Mouse (Mus musculus) heart, postnatal 0 days (tissue): Measurements from ENCODE around the gene Dio3. TPM values are rescaled to one million over a fixed set of nuclear protein-coding genes. Genes with fewer than 3 reads are reported as not detected.

ENCODE experiments used
- ATAC-seq: fragments of 200-750 bp; cut with Nextera tagmentation; 2 replicates; pipeline ENCODE4 v1.8.0; 2017; ENCODE audit warnings: low read depth, moderate number of reproducible peaks, moderate library complexity; ENCODE audit not compliant: insufficient read depth
- DNase-seq: peaks from one replicate; pipeline ENCODE4 v3.0.0-alpha.2; 2016; ENCODE audit warnings: low spot score
- H3K27ac ChIP-seq: fragments of 300-500 bp; sonication (generic); 2 replicates; pipeline ENCODE4 v1.5.1; 2014; ENCODE audit warnings: low read depth, mild to moderate bottlenecking
- H3K27me3 ChIP-seq: fragments of 300-500 bp; sonication (generic); 2 replicates; pipeline ENCODE4 v1.6.1; 2014; ENCODE audit warnings: low read length, mixed read lengths; ENCODE audit not compliant: control insufficient read depth, insufficient read depth
- H3K36me3 ChIP-seq: fragments of 300-500 bp; sonication (generic); replicated peaks from 2 replicates; pipeline ENCODE4 v1.6.1; 2014; ENCODE audit warnings: low read length, mixed read lengths; ENCODE audit not compliant: control insufficient read depth, insufficient read depth
- H3K4me1 ChIP-seq: fragments of 300-500 bp; sonication (generic); 2 replicates; pipeline ENCODE4 v1.6.1; 2014; ENCODE audit warnings: antibody characterized with exemption; ENCODE audit not compliant: control insufficient read depth, insufficient read depth
- H3K4me2 ChIP-seq: fragments of 300-500 bp; sonication (generic); 2 replicates; pipeline ENCODE4 v1.6.1; 2014; ENCODE audit warnings: low read depth, mild to moderate bottlenecking, low read length, moderate library complexity
- H3K4me3 ChIP-seq: fragments of 300-500 bp; sonication (generic); 2 replicates; pipeline ENCODE4 v1.5.1; 2014; ENCODE audit warnings: low read depth, low read length
- H3K9ac ChIP-seq: fragments of 300-500 bp; sonication (generic); replicated peaks from 2 replicates; pipeline ENCODE4 v1.6.1; 2014; ENCODE audit warnings: low read depth, low read length, mixed read lengths
- H3K9me3 ChIP-seq: fragments of 300-500 bp; sonication (generic); replicated peaks from 2 replicates; pipeline ENCODE4 v1.6.1; 2016; ENCODE audit warnings: low read length; ENCODE audit not compliant: control insufficient read depth
- CTCF ChIP-seq: IDR thresholded peaks from 2 replicates; pipeline ENCODE4 v1.5.1; 2016; ENCODE audit warnings: antibody characterized with exemption, control low read depth, low read depth
- EP300 ChIP-seq: IDR thresholded peaks from 2 replicates; pipeline ENCODE4 v1.6.1; 2016; ENCODE audit warnings: antibody characterized with exemption, low read depth
- WGBS: fragments of 180-500 bp; shearing (Covaris S2); extraction: QIAGEN DNeasy Blood & Tissue Kit; methylation state at CpG from one replicate; pipeline ENCODE4 v1.1.7; 2014; 5-methylcytosine and 5-hydroxymethylcytosine counted together
- polyA plus RNA-seq: library from polyadenylated mRNA; unstranded; fragments of >200 nt; fragmentation: Nextera tagmentation; extraction: Ambion mirVana; gene quantifications from 2 replicates; pipeline ENCODE4 v1.2.1, GENCODE M21; 2015
- total RNA-seq: library from RNA; depleted of rRNA; stranded (reverse); fragments of >200 nt; gene quantifications from 2 replicates; pipeline ENCODE4 v1.2.3, GENCODE M21; 2014; ENCODE audit warnings: low replicate concordance

Dio3 gene
- total and polyA plus RNA-seq, 2 experiments from 2014 or later: not detected

- TF ChIP-seq EP300 (no peak), CTCF (no peak)
- no peak overlapping the region for H3K9ac ChIP-seq
- ATAC-seq: no peak
Measured at GRCm38 (mm10) chr12:110256478-110257220, 22.2 kb upstream of the Dio3 start.

GRCm38 (mm10) chr12:110268226-110268625 lies 10.6 kb upstream of the Dio3 start:
- Histone ChIP-seq H3K36me3 (no peaks in the 10 kb centered on the region), H3K27me3 (peaks cover 10% of the 10 kb centered on the region; the same call in 1 of the 2 replicates), H3K4me1 (no peaks in the 10 kb centered on the region), H3K4me3 (no peak overlapping the region), H3K4me2 (no peak overlapping the region), H3K9ac (no peak overlapping the region), H3K9me3 (no peaks in the 10 kb centered on the region), H3K27ac (no peak overlapping the region)
- ATAC-seq: no peak
- WGBS: 72% methylated on average over 3 of the region's 3 CpGs
- no peak for TF ChIP-seq CTCF
- TF ChIP-seq EP300: no peak
- DNase-seq: no peak

More at GRCm38 (mm10) chr12:110256478-110257220, 22.2 kb upstream of the Dio3 start:
- WGBS: 58% methylated on average over 14 of the region's 14 CpGs
- DNase-seq: no peak
- H3K27me3 ChIP-seq: 0 out of 2 replicates have a peak, but pooled peaks cover 13% of the 10 kb centered on the region
- no peaks in the 10 kb centered on the region for H3K9me3 ChIP-seq
- no peak overlapping the region for H3K4me3 ChIP-seq
- H3K4me1 ChIP-seq: no peaks in the 10 kb centered on the region
- H3K27ac ChIP-seq: no peak overlapping the region
- H3K4me2 ChIP-seq: no peak overlapping the region
- H3K36me3 ChIP-seq: no peaks in the 10 kb centered on the region

- Histone ChIP-seq H3K4me3 (no peak overlapping the region), H3K27me3 (peaks cover 17% of the 10 kb centered on the region; the same call in 1 of the 2 replicates), H3K4me1 (no peaks in the 10 kb centered on the region), H3K36me3 (no peaks in the 10 kb centered on the region), H3K9ac (no peak overlapping the region), H3K27ac (no peak overlapping the region), H3K4me2 (no peak overlapping the region), H3K9me3 (no peaks in the 10 kb centered on the region)
- DNase-seq (no peak), ATAC-seq (no peak)
- TF ChIP-seq CTCF (no peak), EP300 (no peak)
- 54% methylated on average over 4 of the region's 4 CpGs for WGBS
Measured at GRCm38 (mm10) chr12:110269686-110270085, 9.2 kb upstream of the Dio3 start.

GRCm38 (mm10) chr12:110276034-110276433 lies 2.8 kb upstream of the Dio3 start:
- no peak overlapping the region for H3K4me2 ChIP-seq
- WGBS: 57% methylated on average over 1 of the region's 1 CpGs
- DNase-seq (no peak), ATAC-seq (no peak)
- TF ChIP-seq EP300: no peak
- TF ChIP-seq CTCF: no peak
- H3K27ac ChIP-seq: no peak overlapping the region
- no peak overlapping the region for H3K4me3 ChIP-seq
- H3K36me3 ChIP-seq: no peaks in the 10 kb centered on the region
- H3K9ac ChIP-seq: no peak overlapping the region
- H3K27me3 ChIP-seq: peaks cover 76% of the 10 kb centered on the region
- no peaks in the 10 kb centered on the region for H3K9me3 ChIP-seq
- H3K4me1 ChIP-seq: no peaks in the 10 kb centered on the region

GRCm38 (mm10) chr12:110277259-110277964 lies 1.5 kb upstream of the Dio3 start:
- Histone ChIP-seq H3K4me2 (no peak overlapping the region), H3K27me3 (peaks cover 87% of the 10 kb centered on the region), H3K4me3 (peak overlapping the region; percentile 26), H3K4me1 (no peaks in the 10 kb centered on the region), H3K36me3 (no peaks in the 10 kb centered on the region), H3K9ac (no peak overlapping the region), H3K9me3 (no peaks in the 10 kb centered on the region), H3K27ac (no peak overlapping the region)
- DNase-seq (no peak), ATAC-seq (no peak)
- WGBS: 3% methylated on average over 33 of the region's 33 CpGs
- TF ChIP-seq EP300 (no peak), CTCF (no peak)
